Mouse (Mus musculus) kidney, embryonic 15.5 days (tissue): ENCODE measurements at regions not wholly inside any gene's neighbourhood (a gene's known extent, or its start where the extent isn't known, plus 50 kb on each side); places are given as distances from the start of the nearest gene placed in this dataset.

ENCODE experiments used
- ATAC-seq: fragments of 200-750 bp; cut with Nextera tagmentation; replicated peaks from 2 replicates; pipeline ENCODE4 v1.8.0; 2017; ENCODE audit warnings: moderate TSS enrichment; ENCODE audit not compliant: low FRiP score
- H3K27ac ChIP-seq: fragments of 300-500 bp; sonication (generic); 2 replicates; pipeline ENCODE4 v1.5.1; 2015; ENCODE audit warnings: mild to moderate bottlenecking, inconsistent platforms
- H3K27me3 ChIP-seq: fragments of 300-500 bp; sonication (generic); 2 replicates; pipeline ENCODE4 v1.6.1; 2015; ENCODE audit warnings: inconsistent platforms
- H3K36me3 ChIP-seq: fragments of 300-500 bp; sonication (generic); 2 replicates; pipeline ENCODE4 v1.6.1; 2015; ENCODE audit warnings: inconsistent platforms
- H3K4me1 ChIP-seq: fragments of 300-500 bp; sonication (generic); 2 replicates; pipeline ENCODE4 v1.6.1; 2015; ENCODE audit warnings: inconsistent platforms
- H3K4me2 ChIP-seq: fragments of 300-500 bp; sonication (generic); 2 replicates; pipeline ENCODE4 v1.6.1; 2015; ENCODE audit warnings: moderate library complexity, mild to moderate bottlenecking, inconsistent platforms
- H3K4me3 ChIP-seq: fragments of 300-500 bp; sonication (generic); replicated peaks from 2 replicates; pipeline ENCODE4 v1.5.1; 2015; ENCODE audit warnings: mild to moderate bottlenecking, inconsistent platforms
- H3K9ac ChIP-seq: fragments of 300-500 bp; sonication (generic); 2 replicates; pipeline ENCODE4 v1.6.1; 2015; ENCODE audit warnings: mild to moderate bottlenecking, inconsistent platforms
- H3K9me3 ChIP-seq: fragments of 300-500 bp; sonication (generic); replicated peaks from 2 replicates; pipeline ENCODE4 v1.6.1; 2016; ENCODE audit warnings: inconsistent platforms
- WGBS: fragments of 180-500 bp; shearing (Covaris S2); methylation state at CpG from one replicate; pipeline ENCODE4 v1.1.7; 2015; ENCODE audit warnings: mixed read lengths; 5-methylcytosine and 5-hydroxymethylcytosine counted together

GRCm38 (mm10) chr10:56453578-56454069, 76.5 kb downstream of the Gja1 start:
- H3K9ac ChIP-seq, result no peak overlapping the region
- H3K4me3 ChIP-seq, result no peak overlapping the region
- H3K36me3 ChIP-seq, result no peaks in the 10 kb centered on the region
- no peaks in the 10 kb centered on the region for H3K27me3 ChIP-seq
- H3K4me1 ChIP-seq, result no peaks in the 10 kb centered on the region
- no peak overlapping the region for H3K4me2 ChIP-seq
- WGBS, result 94% methylated on average over 4 of the region's 4 CpGs
- H3K27ac ChIP-seq, result no peak overlapping the region
- ATAC-seq, result 0 out of 2 replicates have a peak, but pooled peaks have one; percentile 43
- no peaks in the 10 kb centered on the region for H3K9me3 ChIP-seq

- no peak overlapping the region for H3K27ac ChIP-seq
- H3K27me3 ChIP-seq, result no peaks in the 10 kb centered on the region
- no peak overlapping the region for H3K9ac ChIP-seq
- H3K4me3 ChIP-seq, result no peak overlapping the region
- no peaks in the 10 kb centered on the region for H3K9me3 ChIP-seq
- H3K4me1 ChIP-seq, result no peaks in the 10 kb centered on the region
- H3K36me3 ChIP-seq, result no peaks in the 10 kb centered on the region
- ATAC-seq, result no peak
- 87% methylated on average over 2 of the region's 2 CpGs for WGBS
- no peak overlapping the region for H3K4me2 ChIP-seq
Measured at GRCm38 (mm10) chr10:56455867-56456468, 78.8 kb downstream of the Gja1 start.

- ATAC-seq, result peak; percentile 42; the same call in 1 of the 2 replicates
- Histone ChIP-seq H3K27ac (peak overlapping the region; percentile 83), H3K9me3 (no peaks in the 10 kb centered on the region), H3K9ac (0 out of 2 replicates have a peak overlapping the region, but pooled peaks have one; percentile 18), H3K36me3 (no peaks in the 10 kb centered on the region), H3K4me1 (peaks cover 7% of the 10 kb centered on the region), H3K4me2 (peak overlapping the region; percentile 58), H3K4me3 (peak overlapping the region; percentile 39), H3K27me3 (no peaks in the 10 kb centered on the region)
- 16% methylated on average over 6 of the region's 6 CpGs for WGBS
Measured at GRCm38 (mm10) chr10:56468537-56468936, 91.4 kb downstream of the Gja1 start.

GRCm38 (mm10) chr10:56468993-56469712, 92.0 kb downstream of the Gja1 start:
- H3K9me3 ChIP-seq, result no peaks in the 10 kb centered on the region
- H3K27ac ChIP-seq, result peak overlapping the region; percentile 83
- peak overlapping the region; percentile 58 for H3K4me2 ChIP-seq
- 11% methylated on average over 15 of the region's 15 CpGs for WGBS
- peak; percentile 90 for ATAC-seq
- no peaks in the 10 kb centered on the region for H3K36me3 ChIP-seq
- peak overlapping the region; percentile 39 for H3K4me3 ChIP-seq
- peaks cover 7% of the 10 kb centered on the region for H3K4me1 ChIP-seq
- 0 out of 2 replicates have a peak overlapping the region, but pooled peaks have one; percentile 18 for H3K9ac ChIP-seq
- H3K27me3 ChIP-seq, result no peaks in the 10 kb centered on the region

GRCm38 (mm10) chr10:56469895-56470294, 92.8 kb downstream of the Gja1 start:
- no peak overlapping the region for H3K9ac ChIP-seq
- H3K27me3 ChIP-seq, result no peaks in the 10 kb centered on the region
- no peaks in the 10 kb centered on the region for H3K9me3 ChIP-seq
- H3K36me3 ChIP-seq, result no peaks in the 10 kb centered on the region
- no peak overlapping the region for H3K27ac ChIP-seq
- no peak for ATAC-seq
- 60% methylated on average over 3 of the region's 3 CpGs for WGBS
- no peak overlapping the region for H3K4me2 ChIP-seq
- no peak overlapping the region for H3K4me3 ChIP-seq
- H3K4me1 ChIP-seq, result peaks cover 7% of the 10 kb centered on the region

GRCm38 (mm10) chr10:56474951-56475350, 97.8 kb downstream of the Gja1 start:
- H3K9ac ChIP-seq, result no peak overlapping the region
- no peaks in the 10 kb centered on the region for H3K27me3 ChIP-seq
- no peaks in the 10 kb centered on the region; the same call in 1 of the 2 replicates for H3K4me1 ChIP-seq
- no peaks in the 10 kb centered on the region for H3K9me3 ChIP-seq
- no peaks in the 10 kb centered on the region for H3K36me3 ChIP-seq
- ATAC-seq, result peak; percentile 54; the same call in 1 of the 2 replicates
- no peak overlapping the region for H3K27ac ChIP-seq
- H3K4me3 ChIP-seq, result no peak overlapping the region
- no peak overlapping the region for H3K4me2 ChIP-seq
- 44% methylated on average over 6 of the region's 6 CpGs for WGBS

- Histone ChIP-seq H3K9me3 (no peaks in the 10 kb centered on the region), H3K9ac (no peak overlapping the region), H3K4me1 (no peaks in the 10 kb centered on the region), H3K27ac (no peak overlapping the region), H3K27me3 (no peaks in the 10 kb centered on the region), H3K36me3 (no peaks in the 10 kb centered on the region), H3K4me2 (no peak overlapping the region), H3K4me3 (no peak overlapping the region)
- WGBS, result 56% methylated on average over 9 of the region's 9 CpGs
- no peak for ATAC-seq
Measured at GRCm38 (mm10) chr10:56482156-56482716, 105.1 kb downstream of the Gja1 start.

GRCm38 (mm10) chr10:56484931-56485330, 107.8 kb downstream of the Gja1 start:
- Histone ChIP-seq H3K27ac (no peak overlapping the region), H3K4me2 (no peak overlapping the region), H3K4me1 (no peaks in the 10 kb centered on the region), H3K9me3 (no peaks in the 10 kb centered on the region), H3K27me3 (no peaks in the 10 kb centered on the region), H3K36me3 (no peaks in the 10 kb centered on the region), H3K4me3 (no peak overlapping the region), H3K9ac (no peak overlapping the region)
- WGBS, result 94% methylated on average over 8 of the region's 8 CpGs
- no peak for ATAC-seq

GRCm38 (mm10) chr10:56485746-56486145, 108.6 kb downstream of the Gja1 start:
- WGBS, result 93% methylated on average over 5 of the region's 5 CpGs
- no peak overlapping the region for H3K4me2 ChIP-seq
- H3K4me3 ChIP-seq, result no peak overlapping the region
- no peaks in the 10 kb centered on the region for H3K4me1 ChIP-seq
- no peaks in the 10 kb centered on the region for H3K27me3 ChIP-seq
- no peaks in the 10 kb centered on the region for H3K9me3 ChIP-seq
- no peak overlapping the region for H3K9ac ChIP-seq
- ATAC-seq, result no peak
- H3K27ac ChIP-seq, result no peak overlapping the region
- no peaks in the 10 kb centered on the region for H3K36me3 ChIP-seq

GRCm38 (mm10) chr10:56486584-56486983, 109.5 kb downstream of the Gja1 start:
- Histone ChIP-seq H3K4me2 (no peak overlapping the region), H3K9me3 (no peaks in the 10 kb centered on the region), H3K27ac (no peak overlapping the region), H3K4me3 (no peak overlapping the region), H3K36me3 (no peaks in the 10 kb centered on the region), H3K9ac (no peak overlapping the region), H3K4me1 (no peaks in the 10 kb centered on the region), H3K27me3 (no peaks in the 10 kb centered on the region)
- WGBS, result 30% methylated on average over 6 of the region's 6 CpGs
- peak; percentile 71; the same call in 1 of the 2 replicates for ATAC-seq

GRCm38 (mm10) chr10:56493461-56493860, 116.3 kb downstream of the Gja1 start:
- no peak overlapping the region for H3K9ac ChIP-seq
- no peaks in the 10 kb centered on the region for H3K36me3 ChIP-seq
- H3K4me1 ChIP-seq, result no peaks in the 10 kb centered on the region
- H3K27ac ChIP-seq, result no peak overlapping the region
- ATAC-seq, result no peak
- no peak overlapping the region for H3K4me3 ChIP-seq
- H3K9me3 ChIP-seq, result no peaks in the 10 kb centered on the region
- 83% methylated on average over 1 of the region's 1 CpGs for WGBS
- no peak overlapping the region for H3K4me2 ChIP-seq
- H3K27me3 ChIP-seq, result no peaks in the 10 kb centered on the region

- no peaks in the 10 kb centered on the region for H3K36me3 ChIP-seq
- H3K4me3 ChIP-seq, result no peak overlapping the region
- 92% methylated on average over 4 of the region's 4 CpGs for WGBS
- no peak overlapping the region for H3K9ac ChIP-seq
- no peak for ATAC-seq
- no peaks in the 10 kb centered on the region for H3K4me1 ChIP-seq
- no peaks in the 10 kb centered on the region for H3K9me3 ChIP-seq
- H3K27ac ChIP-seq, result no peak overlapping the region
- no peak overlapping the region for H3K4me2 ChIP-seq
- H3K27me3 ChIP-seq, result no peaks in the 10 kb centered on the region
Measured at GRCm38 (mm10) chr10:56495352-56495751, 118.2 kb downstream of the Gja1 start.
